Mouse (Mus musculus): ENCODE results near the gene Dlg4.

The Dlg4 gene

Small RNA genes within 50 kb of the gene (microRNA-seq; reads per million reads assigned to microRNA genes)
- gene Gm44349 (0 reads per million in 2 experiments), gene Mir324 (1,323 to 1,988 reads per million in 2 experiments)
